Mouse (Mus musculus) small intestine, adult 2 months (tissue): ENCODE results near the gene Trim17.

Experiments used
- CTCF ChIP-seq: fragments of 200-500 bp; IDR thresholded peaks from 2 replicates; pipeline ENCODE4 v1.5.1; 2012; ENCODE audit warnings: low read depth, mild to moderate bottlenecking, control low read depth, inconsistent platforms, low read length, moderate library complexity, mixed read lengths; ENCODE audit not compliant: insufficient replicate concordance, insufficient read length; ENCODE audit errors: extremely low read depth
- POLR2A ChIP-seq: fragments of 200-500 bp; IDR thresholded peaks from 2 replicates; pipeline ENCODE4 v1.6.1; 2012; ENCODE audit warnings: low read depth, mild to moderate bottlenecking, control low read depth, inconsistent platforms, low read length, moderate library complexity

GRCm38 (mm10) chr11:58993091-58993670 lies 38.7 kb downstream of the Trim17 start:
- TF ChIP-seq POLR2A, result no peak
- TF ChIP-seq CTCF, result no peak
